Mouse (Mus musculus): ENCODE data around the gene Nlrx1. TPM values are rescaled to one million over a fixed set of nuclear protein-coding genes. Genes with fewer than 3 reads are reported as not detected.
A peak's percentile ranks its signal among the peaks of the same experiment; 100 is the strongest.

Gene Nlrx1
- total RNA-seq, 4 experiments from 2014 or later: 8.7 to 13.1 (median 10.5) TPM

GRCm38 (mm10) chr9:44236601-44237000 is 31.8 kb downstream of the Nlrx1 start:
- DNase-seq (ENCODE audit: low spot score in 2 of 2): no peak

- DNase-seq (ENCODE audit: low spot score in 2 of 2): no peak
These were observed 33.6 kb downstream of the Nlrx1 start for GRCm38 (mm10) chr9:44234479-44235427.

GRCm38 (mm10) chr9:44233802-44234478 is 34.5 kb downstream of the Nlrx1 start, which contains the start of gene Cbl:
Gene Cbl (minus strand): TSS chr9:44234049.
- DNase-seq (ENCODE audit: low spot score in 2 of 2): peak; percentile 98 to 100

GRCm38 (mm10) chr9:44233021-44233801 is 35.2 kb downstream of the Nlrx1 start:
- peak in 1 of 2 experiments; percentile 61 for DNase-seq (ENCODE audit: low spot score in 2 of 2)

GRCm38 (mm10) chr9:44231609-44232008 is 36.8 kb downstream of the Nlrx1 start:
- DNase-seq (ENCODE audit: low spot score in 2 of 2): no peak

DNA sequence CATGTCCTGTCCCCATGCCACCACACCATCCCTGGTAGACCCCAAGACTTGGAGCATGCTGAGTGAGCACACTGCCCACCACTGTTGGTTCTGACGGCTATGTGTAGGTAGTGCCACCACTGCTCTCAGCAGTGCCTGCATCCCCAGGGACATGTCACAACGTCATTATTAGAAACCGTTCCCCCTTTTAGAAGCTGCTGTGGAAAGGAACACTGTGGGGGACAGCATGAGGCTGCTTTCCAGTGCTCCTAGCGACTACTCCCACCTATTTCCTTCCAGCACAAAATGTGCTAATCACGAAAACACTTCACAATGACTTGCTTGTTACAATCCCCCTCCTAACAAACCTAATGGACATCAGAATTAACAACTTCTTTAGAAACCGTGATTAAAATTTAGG is 42.4 kb downstream of the Nlrx1 start:
- no peak for DNase-seq (ENCODE audit: low spot score in 2 of 2)

DNA sequence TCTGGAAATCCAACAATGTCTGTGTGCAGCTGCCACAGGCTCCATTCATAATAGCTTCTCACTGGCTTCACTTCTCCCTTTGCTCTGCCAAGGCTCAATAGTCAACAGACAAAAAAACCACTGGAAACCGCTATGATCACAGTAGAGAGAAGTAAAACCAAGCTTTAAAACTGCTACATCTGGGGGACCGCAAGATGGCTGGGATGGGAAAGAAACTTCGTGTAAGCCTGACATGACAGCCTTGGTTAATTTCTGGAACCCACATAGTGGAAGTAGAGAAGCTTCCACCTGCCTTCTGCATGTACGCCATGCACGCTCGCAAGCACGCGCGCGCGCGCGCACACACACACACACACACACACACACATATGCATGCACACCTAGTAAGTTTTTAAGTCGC is 54.9 kb downstream of the Nlrx1 start:
- no peak for DNase-seq (ENCODE audit: low spot score in 2 of 2)

DNA sequence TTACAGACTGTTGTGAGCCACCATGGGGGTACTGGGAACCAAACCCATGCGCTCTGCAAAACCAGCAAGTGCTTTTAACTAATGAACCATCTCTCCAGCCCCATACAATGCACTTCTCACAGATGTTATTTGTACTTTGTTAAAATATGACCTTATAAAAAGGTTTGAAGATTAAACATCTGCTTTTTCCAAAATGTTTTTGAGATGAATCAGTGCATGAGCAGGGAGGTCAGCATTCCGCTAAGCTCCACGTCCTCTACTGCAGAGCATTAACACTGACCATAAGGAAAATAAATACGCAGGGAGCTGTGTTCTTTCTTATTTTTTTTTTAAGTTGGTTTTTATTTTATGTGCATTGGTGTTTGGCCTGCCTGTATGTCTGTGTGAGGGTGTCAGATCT is 56.0 kb downstream of the Nlrx1 start:
- no peak for DNase-seq (ENCODE audit: low spot score in 2 of 2)

- no peak for DNase-seq (ENCODE audit: low spot score in 2 of 2)
These were observed 59.0 kb downstream of the Nlrx1 start for GRCm38 (mm10) chr9:44209416-44209815.

- no peak for DNase-seq (ENCODE audit: low spot score in 2 of 2)
These were observed 60.6 kb downstream of the Nlrx1 start for GRCm38 (mm10) chr9:44207840-44208239.

Other genes starting within 250 kb of the Nlrx1 start
- gene Thy1, start 225.2 kb downstream of the Nlrx1 start, total RNA-seq (2022): 1,000 to 10,000 TPM in 2 of 4 experiments, 100 to 1,000 TPM in 2; 838 to 6,022 (median 3,337) TPM
- gene Usp2, start 201.6 kb downstream of the Nlrx1 start, total RNA-seq (2022): 100 to 1,000 TPM in 1 of 4 experiments, 10 to 100 TPM in 3; 82.1 to 101 (median 90.9) TPM
- gene Mfrp, start 166.9 kb downstream of the Nlrx1 start, total RNA-seq (2022): 1 to 10 TPM in 2 of 4 experiments, under 1 TPM in 2; 0.33 to 1.4 (median 0.95) TPM
- gene C1qtnf5, start 161.4 kb downstream of the Nlrx1 start, total RNA-seq (2022): 10 to 100 TPM; 14.6 to 23.4 (median 18.8) TPM
- 1 to 10 TPM in 1 of 4 experiments, under 1 TPM in 3; 0.43 to 1.1 (median 0.58) TPM for gene Gm49380, start 155.1 kb downstream of the Nlrx1 start, total RNA-seq (2022)
- gene Rnf26, start 155.1 kb downstream of the Nlrx1 start, total RNA-seq (2022): 10 to 100 TPM; 27.2 to 31.7 (median 28.4) TPM
- gene Mcam, start 134.1 kb downstream of the Nlrx1 start, total RNA-seq (2022): 10 to 100 TPM; 13.3 to 16.8 (median 14.8) TPM
- 10 to 100 TPM; 58.7 to 75.3 (median 65.0) TPM for gene Cbl, start 34.5 kb downstream of the Nlrx1 start, total RNA-seq (2022)
- gene Ccdc153, start 27.9 kb downstream of the Nlrx1 start, total RNA-seq (2022): 10 to 100 TPM in 1 of 4 experiments, 1 to 10 TPM in 3; 2.4 to 10.2 (median 4.0) TPM
- gene Pdzd3, start 17.1 kb downstream of the Nlrx1 start, total RNA-seq (2022): 1 to 10 TPM in 3 of 4 experiments, under 1 TPM in 1; 0.49 to 2.0 (median 1.1) TPM
- gene Abcg4, start 20.0 kb upstream of the Nlrx1 start, total RNA-seq (2022): 10 to 100 TPM; 69.2 to 77.6 (median 71.1) TPM
- gene Hinfp, start 37.1 kb upstream of the Nlrx1 start, total RNA-seq (2022): 10 to 100 TPM; 32.0 to 40.3 (median 38.4) TPM
- gene C2cd2l, start 51.7 kb upstream of the Nlrx1 start, total RNA-seq (2022): 100 to 1,000 TPM; 177 to 228 (median 205) TPM
- 10 to 100 TPM; 15.1 to 19.7 (median 16.1) TPM for gene Dpagt1, start 57.4 kb upstream of the Nlrx1 start, total RNA-seq (2022)
- 10 to 100 TPM; 40.3 to 44.3 (median 41.6) TPM for gene H2afx, start 66.1 kb upstream of the Nlrx1 start, total RNA-seq (2022)
- 10 to 100 TPM; 20.2 to 26.9 (median 25.3) TPM for gene Hmbs, start 75.6 kb upstream of the Nlrx1 start, total RNA-seq (2022)
- 10 to 100 TPM; 56.4 to 64.6 (median 60.9) TPM for gene Vps11, start 93.1 kb upstream of the Nlrx1 start, total RNA-seq (2022)
- gene Hyou1, start 110.9 kb upstream of the Nlrx1 start, total RNA-seq (2022): 100 to 1,000 TPM in 3 of 4 experiments, 10 to 100 TPM in 1; 96.8 to 147 (median 121) TPM
- 10 to 100 TPM; 24.0 to 29.5 (median 28.1) TPM for gene Slc37a4, start 128.3 kb upstream of the Nlrx1 start, total RNA-seq (2022)
- 100 to 1,000 TPM; 739 to 859 (median 825) TPM for gene Rps25, start 138.5 kb upstream of the Nlrx1 start, total RNA-seq (2022)
- 10 to 100 TPM; 63.7 to 73.0 (median 68.9) TPM for gene Trappc4, start 139.0 kb upstream of the Nlrx1 start, total RNA-seq (2022)
- gene Ccdc84, start 150.0 kb upstream of the Nlrx1 start, total RNA-seq (2022): 10 to 100 TPM; 21.1 to 24.9 (median 23.4) TPM
- gene Foxr1, start 172.5 kb upstream of the Nlrx1 start, total RNA-seq (2022): not detected
- gene Upk2, start 186.4 kb upstream of the Nlrx1 start, total RNA-seq (2022): not detected
- gene Bcl9l, start 214.2 kb upstream of the Nlrx1 start, total RNA-seq (2022): 10 to 100 TPM; 61.8 to 68.3 (median 64.9) TPM

Data from layer of hippocampus, adult 8-10 months (tissue).